Mouse (Mus musculus): ENCODE measurements around the gene Ptprg.

- TF ChIP-seq CTCF (IDR thresholded peaks at IDR 0.05; ENCODE audit: low read depth) (no peak), EP300 (IDR thresholded peaks at IDR 0.05; ENCODE audit: low read depth) (no peak)
Observed at GRCm38 (mm10) chr14:11992111-11992510, 438.8 kb downstream of the Ptprg start.
